Mouse (Mus musculus) yolk sac, embryonic 10.5 days (tissue): Measurements from ENCODE around the gene Dcps.
"Not testable (repeated sequence)": the region's sequence is repeated elsewhere in the genome, so short reads cannot be mapped to it uniquely, and the experiment has no call there.

Source experiments
- DNase-seq: peaks from one replicate; pipeline ENCODE4 v3.0.0-alpha.2; 2017; ENCODE audit warnings: low spot score

Dcps gene

DNA sequence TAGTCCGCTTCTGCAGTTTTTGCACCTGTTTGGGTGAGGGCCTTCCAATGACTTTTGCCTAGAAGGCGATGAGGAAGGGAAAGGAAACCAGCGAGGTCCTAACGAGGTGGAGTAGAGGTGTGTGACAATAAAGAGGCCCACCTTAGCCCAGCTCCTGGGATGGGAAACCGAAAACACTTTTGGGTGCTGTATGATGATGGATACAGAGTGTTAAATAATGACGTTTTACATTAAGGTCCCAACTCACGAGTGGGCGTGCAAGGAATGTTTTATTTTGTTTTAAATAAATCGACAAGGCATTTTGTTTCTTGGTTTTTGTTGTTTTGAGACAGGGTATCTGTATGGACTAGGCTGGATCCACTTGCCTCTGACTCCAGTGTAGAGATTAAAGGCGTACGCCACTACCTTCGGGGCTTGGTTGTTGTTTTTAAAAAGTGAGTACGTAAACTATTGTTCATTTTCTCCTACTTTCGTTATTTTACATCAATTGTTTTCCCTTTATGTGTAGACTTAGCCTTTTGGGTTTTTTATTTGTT is 331 bp upstream of the Dcps start:
- DNase-seq: no peak

DNA sequence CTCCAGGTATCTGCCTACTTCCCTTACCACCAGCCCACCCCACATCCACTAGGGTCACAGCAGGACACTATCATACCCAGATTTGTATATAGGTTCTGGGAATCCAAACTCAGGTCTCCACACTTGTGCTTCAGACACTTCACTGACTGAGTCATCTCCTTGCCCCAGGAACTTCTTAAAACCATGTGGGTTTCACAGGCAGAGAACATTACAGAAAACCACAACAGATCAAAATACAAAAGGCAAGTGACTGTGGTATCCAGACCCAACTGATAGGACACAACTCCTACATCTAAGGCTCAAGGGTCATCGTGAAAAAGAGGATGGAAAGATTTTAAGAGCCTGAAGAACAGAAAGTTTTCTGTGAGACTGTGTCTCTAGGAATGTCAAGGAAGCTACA is 2.5 kb downstream of the Dcps start:
- no peak for DNase-seq

DNA sequence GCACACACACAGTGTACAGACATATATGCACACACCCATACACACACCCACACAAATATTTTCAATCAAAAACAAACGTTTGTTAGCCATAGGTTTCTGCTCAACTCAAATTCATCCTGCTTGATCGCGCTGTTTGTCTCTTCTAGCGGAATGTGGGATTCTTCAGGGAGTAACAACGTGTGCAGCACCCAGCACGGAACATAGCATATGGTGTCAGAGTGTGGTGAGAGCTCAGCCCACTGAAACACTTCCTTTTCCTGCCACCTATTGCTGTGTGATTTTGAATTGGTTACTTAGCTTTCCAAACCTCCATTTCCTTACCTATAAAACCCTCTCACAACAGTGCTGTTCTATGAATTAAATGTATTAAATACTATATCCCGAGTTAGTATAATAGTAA is 5.8 kb downstream of the Dcps start:
- no peak for DNase-seq

DNA sequence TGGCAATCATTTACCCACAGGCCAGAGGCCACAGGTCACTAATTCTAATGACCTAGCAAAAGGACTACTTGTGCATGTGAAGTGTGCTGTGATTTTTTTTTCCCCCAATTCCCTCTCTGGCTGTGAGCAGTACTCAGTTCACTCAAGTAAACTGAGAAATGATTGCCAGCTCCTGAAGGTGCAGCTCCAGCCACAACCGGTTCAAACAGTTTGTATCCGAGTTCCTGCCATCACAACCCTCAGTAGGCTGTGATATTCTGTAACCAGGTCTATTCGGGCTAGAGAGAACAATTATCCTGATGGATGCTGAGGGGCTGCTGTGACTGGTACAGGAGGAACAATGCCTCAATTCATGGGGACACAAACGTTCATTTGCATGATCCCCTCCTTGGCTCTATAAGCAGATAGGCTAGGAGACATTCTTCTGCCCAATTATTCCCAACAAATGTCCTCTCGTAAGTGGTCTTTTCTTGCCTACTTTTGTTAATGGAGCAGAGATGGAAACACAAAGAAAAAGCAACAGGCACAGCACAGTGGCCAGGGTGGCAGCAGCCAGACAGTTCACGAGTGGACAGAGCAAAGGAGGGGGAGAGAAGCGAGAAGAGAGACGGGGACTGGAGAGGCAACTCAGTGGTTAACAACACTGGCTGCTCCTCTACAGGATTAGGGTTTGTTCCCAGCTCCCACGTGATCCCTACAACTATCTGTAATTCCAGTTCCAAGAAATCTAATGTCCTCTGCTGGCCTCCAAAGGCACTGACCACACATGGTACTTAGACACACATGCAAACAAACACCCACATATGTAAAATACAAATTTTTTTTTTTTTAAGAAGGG is 8.8 kb downstream of the Dcps start:
- peak; percentile 81 for DNase-seq

DNA sequence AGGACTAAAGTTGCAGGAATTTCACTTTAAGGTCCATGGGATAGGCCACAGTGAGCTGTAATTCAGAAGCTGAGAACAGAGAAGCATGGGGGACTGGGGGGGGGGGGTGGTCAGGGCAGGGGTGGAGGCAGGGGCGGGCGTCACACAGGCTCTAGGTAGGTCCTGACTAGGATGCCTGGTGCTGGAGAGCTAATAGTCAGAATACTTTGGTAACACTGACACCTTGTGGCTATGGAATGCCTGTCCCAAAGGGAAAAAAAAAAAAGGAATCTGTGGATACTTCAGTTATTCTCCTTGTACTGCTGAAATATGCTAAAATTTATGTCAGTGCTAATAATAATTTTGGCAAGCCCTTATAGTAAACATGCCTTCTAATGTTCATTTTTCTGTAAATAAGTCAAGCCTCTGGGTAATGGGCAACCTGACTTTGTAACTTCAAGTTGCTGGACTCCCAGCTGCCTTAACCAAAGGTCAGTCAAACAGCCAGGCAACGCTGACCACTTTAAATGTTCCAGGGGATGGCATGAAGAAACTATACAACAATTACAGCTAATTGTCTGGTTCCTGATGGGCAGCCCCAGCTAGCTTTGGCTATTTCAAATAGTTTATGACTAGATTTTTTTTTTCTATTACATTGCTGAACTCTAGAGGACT is 9.6 kb downstream of the Dcps start:
- peak; percentile 36 for DNase-seq

DNA sequence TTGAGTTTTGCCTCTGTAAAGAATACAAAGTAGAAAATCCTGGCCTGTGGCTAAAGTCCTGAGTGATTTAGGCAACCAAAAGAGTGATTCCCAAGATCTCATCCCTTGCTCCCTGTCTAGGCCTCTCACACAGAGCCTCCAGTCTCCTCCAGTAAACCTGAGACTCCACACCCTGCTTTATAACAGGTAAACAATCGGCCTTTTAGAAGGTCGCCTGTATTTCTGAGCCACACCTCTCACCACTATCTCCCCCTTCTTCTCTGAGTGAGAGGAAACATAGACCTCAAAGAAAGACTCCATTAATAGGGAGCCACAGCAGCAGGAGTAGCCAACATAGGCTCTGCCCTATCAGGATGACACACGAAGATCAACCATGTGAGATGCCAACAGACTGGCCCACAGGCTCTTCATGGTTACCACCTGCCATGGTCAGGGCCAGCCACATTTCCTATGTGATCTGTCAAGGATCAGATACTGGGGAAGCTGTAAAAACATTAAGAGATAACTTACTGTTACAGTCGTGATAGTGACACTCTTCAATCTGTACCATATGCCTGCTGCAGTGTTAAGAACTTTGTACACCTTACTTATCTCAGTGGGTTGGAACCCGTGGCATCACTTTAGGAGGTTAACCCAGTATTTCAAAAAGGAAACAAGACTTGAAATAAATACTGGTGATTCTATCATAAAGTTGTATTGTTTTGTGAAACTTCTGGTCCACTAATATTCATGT is 11.6 kb downstream of the Dcps start:
- DNase-seq: no peak

DNA sequence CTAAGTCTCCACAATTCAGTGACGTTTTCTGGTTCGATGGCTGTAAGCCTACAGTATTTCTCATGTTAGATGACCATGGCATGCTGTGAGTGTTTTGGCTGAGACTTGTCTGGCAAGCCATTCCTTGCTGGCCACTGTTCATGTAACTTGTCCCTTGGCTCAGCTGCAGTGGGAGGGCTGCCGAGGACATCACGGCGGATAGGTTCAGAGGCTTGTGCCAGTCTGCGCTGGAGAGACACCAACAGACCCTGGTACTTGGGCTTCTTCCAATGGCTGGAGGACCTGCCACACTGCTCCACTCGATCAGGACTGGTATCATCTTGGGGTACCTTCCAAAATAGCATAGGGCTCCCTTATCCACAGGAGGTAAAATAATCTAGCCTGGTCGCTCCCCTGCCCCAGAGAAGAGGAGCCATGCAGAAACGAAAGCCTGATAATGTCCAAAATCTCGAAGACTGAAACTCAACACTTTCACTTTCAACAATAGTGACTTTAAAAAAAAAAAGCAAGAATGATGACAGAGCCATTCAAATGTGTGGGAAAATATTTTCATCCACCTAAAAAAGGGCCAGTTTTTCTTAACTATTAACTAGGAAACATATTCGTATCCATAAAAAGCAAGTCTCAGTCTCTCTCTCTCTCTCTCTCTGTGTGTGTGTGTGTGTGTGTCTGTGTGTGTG is 12.7 kb downstream of the Dcps start:
- DNase-seq: no peak

DNA sequence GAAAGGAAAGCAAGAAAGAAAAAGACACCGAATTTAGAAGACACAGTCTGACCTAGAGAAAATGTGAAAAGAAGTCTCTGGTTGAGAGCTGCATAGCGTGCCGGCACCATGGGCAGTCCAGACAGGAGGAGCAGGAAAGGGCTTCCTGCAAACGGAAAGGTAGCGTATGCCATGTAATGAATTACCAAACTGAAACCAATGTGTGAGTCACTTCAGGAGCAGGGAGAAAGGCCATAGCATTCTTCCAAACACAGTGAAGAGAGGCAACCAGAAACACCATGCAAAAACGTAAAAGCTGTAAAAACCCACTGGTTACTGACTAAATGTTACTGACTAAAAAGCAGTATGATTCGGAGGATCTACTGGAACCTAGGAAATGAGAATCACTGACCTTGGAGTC is 14.1 kb downstream of the Dcps start:
- DNase-seq: no peak

DNA sequence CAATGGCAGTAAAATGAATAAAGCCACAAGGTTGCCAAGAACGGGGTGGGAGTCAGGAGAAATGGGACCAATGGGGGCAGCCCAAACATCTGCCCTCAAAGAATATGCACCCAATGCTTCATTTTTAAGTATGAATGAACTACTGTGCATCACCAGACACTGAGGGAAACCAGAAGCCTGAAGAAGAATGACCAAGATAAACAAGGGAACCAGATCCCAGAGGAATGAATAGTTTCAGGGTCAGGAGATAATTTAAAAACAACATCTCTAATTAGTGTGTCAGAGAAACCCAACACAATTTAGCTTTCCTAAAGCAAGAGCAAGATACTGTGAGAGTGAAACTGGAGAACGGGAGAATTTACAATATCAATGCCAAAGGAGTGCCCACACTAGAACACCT is 15.2 kb downstream of the Dcps start:
- DNase-seq: no peak

DNA sequence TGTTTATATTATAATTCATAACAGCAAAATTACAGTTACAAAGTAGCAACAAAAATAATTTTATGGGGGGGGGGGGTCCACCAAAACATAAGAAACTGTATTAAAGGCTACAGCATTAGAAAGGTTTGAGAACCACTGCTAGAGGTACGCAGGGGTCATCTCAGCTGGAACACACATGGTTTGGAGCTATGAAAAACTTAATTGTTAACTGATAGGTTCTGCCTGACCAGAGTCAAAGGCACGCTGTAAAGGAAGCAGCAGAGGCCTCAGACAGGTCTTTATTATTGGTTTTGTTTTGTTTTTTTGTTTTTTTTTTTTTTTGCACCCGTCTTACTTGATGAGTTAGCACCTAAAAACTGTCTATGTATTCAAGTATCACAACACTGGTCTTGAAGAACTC is 17.4 kb downstream of the Dcps start:
- DNase-seq: no peak

DNA sequence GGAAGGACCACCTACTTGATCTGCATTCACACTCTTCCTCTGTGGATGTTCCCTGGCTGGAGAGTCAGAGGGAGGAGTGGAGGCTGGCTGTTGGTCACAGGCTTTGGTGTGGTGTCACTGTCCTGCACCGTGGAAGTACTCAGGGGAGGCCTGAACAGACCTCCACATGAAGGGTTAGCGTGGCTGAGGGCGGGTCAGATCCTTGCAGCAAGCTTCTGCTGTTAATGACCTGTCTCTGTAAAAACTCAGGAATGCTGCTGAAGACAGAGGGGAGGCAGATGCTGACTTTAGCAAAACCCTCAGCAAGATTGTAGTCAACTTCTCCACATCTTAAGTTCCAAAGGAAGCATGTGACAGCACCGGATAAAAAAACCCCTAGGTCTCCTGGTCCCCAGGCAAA is 19.0 kb downstream of the Dcps start:
- DNase-seq: no peak

DNA sequence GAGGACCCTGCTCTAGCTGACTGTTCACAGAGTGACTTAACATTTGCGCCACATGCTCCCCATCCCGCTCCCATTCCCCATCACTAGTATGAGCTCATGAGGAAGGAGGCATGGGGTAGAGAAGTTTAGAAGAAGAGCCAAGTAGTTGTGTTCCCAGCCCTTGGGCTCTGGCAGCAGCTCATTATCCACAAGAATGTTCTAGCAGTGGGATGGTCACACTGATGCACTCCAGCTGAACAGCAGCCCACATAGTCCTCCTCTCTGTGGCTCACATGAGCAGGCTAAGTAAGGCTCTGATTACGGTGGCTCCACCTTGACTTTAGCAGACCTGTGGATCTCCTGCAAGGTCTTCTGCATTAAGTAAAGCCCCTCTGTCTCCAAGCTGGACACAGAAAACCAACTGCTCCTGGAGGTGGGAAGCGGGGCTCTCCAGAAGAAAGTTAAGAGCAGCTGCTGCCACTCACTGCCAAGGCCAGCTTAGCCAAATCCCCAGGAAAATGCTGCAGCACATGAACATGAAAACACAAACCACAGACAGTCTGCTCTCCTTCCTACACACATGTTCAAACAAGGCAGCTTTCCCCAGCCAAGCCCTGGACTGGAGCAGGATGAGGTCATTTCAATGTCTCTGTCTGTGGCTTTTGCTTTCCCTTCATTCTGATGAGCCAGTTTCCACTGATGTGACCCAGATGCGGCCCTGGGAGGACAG is 19.7 kb downstream of the Dcps start:
- DNase-seq: no peak

DNA sequence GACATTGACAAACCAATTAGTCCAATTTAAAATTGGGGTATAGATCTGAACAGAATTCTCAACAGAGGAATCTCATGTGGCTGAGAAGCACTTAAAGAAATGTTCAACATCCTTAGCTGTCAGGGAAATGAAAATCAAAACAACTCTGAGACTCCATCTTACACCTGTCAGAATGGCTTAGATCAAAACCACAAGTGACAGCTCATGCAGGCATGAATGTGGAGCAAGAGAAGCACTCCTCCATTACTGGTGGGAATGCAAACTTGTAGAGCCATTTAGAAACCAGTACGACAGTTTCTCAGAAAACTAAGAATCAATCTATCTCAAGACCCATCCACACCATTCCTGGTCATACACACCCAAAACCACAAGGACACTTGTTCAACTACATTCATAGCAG is 22.9 kb downstream of the Dcps start:
- DNase-seq: no peak

DNA sequence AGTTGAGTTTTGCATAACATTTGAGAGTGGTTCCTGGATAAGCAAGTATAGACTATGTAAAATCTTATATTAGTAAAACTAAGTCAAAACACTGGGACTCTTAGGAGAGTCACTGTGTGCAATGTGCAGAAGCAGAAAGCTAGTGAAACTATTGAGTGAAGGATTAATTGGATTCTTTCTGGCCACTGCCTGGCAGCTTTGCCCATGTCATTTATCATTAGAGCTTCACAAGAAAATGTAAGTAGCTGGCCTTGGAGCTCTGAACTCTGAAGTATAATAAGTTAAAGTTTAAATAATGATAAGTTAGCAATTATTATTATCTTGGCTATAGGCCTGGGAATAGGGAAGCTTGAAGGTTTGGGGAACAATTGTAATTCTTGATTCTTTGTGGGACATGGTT is 27.0 kb downstream of the Dcps start:
- DNase-seq: not testable (repeated sequence)

DNA sequence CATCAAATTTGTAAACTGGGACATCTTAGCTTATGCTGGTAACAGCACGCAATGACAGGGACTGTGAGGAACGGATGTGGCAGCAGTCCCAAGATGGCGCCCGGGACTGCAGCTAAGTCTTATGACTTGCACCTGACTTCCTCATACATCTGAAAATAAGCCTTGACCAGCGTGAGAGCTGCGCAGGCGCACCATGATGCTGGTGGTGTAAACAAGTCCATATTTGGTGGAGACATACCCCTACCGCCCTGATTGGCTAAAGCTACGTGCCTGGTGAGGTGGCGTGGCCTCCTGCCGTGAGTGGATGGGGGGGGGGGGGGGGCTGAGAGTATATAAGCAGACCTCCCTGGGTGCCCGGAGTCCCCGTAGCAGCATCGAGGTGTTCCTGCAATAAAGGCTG is 28.6 kb downstream of the Dcps start:
- DNase-seq: not testable (repeated sequence)

DNA sequence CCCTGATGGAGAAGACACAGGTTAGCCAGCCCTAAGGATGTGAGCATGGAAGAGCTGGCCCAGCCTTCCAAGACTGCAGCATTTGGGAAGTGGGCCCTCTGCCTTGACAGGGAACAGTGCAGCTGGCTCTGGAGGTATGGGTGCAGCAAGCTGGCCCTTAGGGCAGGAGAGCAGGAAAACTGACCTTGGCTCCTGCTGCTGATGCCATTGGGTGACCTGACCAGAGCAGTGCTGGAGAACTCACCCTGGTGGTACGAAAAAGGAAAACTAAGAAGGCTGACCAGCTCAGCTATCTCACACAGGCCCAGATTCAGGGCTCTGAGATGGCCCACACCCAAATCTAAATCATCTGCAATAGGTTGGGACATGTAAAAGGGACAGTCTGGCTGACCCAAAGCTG is 30.0 kb downstream of the Dcps start:
- DNase-seq: no peak

DNA sequence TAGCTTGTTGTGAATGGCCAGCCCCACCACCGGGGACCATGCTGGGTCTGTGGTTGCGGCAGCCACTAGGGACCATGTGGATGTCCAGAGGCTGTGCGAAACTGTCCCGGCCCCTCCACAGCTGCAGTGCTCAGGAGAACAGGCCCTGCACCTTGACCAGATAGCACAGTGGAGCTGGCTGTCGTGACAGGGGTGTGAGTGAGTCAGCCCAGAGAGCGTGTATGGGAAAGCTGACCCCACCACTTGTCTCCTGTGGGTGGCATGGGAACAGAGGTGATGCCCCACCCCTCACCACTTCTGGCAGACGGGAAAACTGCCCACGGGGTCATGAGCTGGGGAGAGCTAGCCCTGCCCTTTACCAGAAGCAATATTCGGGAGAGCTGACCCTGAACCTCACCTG is 30.7 kb downstream of the Dcps start:
- no peak for DNase-seq

DNA sequence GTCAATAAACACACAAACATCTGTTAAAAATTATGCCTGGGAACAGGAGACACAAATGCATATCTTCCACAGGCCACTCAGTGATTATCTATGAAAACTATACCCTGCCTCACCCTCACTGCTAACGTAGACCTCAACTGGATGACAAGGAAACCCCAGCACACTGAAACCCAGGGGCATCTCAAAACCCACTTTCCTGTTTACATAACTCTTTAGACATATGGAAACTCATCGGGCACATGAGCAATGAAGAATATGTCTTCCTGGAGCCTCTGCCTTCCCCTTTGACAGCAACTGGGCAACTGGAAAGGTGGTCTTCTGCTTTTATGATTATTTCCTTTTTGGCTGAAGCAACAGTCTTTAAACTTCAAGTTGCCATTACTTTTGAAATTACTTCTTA is 33.6 kb downstream of the Dcps start:
- no peak for DNase-seq

DNA sequence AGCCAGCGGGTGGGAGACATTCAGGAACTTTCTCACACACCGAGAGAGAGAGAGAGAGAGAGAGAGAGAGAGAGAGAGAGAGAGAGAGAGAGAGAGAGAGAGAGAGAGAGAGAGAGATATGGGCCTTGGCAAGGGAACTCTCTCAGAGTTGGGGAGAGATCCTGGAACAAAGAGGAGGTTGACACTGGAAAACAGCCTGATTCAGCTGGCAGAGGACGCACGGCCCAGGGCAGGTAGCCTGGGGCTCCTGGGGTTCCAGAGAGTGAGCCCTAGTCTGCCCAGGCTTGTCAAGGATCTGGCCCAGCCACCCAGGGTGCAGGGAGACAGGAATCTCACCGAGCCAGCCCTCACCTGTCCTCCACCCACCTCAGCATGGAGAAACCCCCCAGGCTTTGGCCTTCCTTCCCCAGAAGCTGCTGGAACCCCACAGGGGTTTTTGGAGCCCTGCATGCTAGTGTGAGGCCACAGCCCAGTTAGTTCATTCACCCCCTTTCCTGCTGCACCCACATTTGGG is 36.6 kb downstream of the Dcps start:
- DNase-seq: no peak

DNA sequence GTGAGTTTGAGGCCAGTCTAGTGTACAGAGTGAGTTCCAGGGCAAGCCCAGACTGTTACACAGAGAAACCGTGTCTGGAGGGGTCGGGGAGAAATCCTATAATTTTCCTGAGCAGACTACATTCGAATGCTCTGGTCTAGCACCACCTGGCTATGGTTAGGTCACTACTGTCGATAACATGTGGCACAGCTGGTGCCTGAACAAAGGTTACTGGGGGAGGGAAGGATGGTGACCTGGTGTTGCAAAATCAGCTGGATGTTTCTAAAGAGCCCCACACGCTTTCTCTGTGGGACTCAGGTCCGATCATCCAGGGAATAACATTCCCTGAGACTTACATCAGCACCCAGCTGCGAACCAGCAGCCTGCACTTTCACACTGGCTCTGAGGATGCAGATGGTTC is 37.8 kb downstream of the Dcps start:
- DNase-seq: peak; percentile 58

DNA sequence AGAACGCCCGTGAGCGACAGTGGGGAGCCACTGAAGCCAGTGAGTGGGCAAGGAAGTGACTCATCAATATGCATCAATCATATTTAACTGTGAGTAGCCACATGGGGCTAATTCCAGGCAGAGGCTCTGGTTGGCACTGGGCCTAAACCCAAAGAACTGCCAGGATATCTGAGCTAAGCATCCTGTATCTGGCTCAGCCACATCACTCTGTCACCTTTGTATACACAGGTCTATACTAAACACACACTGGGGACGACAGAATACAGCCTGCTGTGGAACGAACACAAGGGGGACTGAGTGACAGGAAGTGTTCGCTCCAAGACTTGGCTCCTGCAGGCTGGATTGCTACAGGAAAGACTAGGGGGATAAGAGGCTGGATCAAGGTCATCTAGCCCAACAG is 40.3 kb downstream of the Dcps start:
- DNase-seq: no peak
